Mouse (Mus musculus) thymus, postnatal 0 days (tissue): ENCODE measurements around the gene Pyroxd2. TPM values are rescaled to one million over a fixed set of nuclear protein-coding genes. Genes with fewer than 3 reads are reported as not detected.

Source experiments
- DNase-seq: peaks from one replicate; pipeline ENCODE4 v3.0.0-alpha.2; 2015; ENCODE audit warnings: low spot score
- polyA plus RNA-seq: library from polyadenylated mRNA; unstranded; fragments of >200 nt; fragmentation: Nextera tagmentation; extraction: Ambion mirVana; gene quantifications from 2 replicates; pipeline ENCODE4 v1.2.1, GENCODE M21; 2015

Gene Pyroxd2
- polyA plus RNA-seq, 1 experiment from 2014 or later, result 0.69 TPM

DNA sequence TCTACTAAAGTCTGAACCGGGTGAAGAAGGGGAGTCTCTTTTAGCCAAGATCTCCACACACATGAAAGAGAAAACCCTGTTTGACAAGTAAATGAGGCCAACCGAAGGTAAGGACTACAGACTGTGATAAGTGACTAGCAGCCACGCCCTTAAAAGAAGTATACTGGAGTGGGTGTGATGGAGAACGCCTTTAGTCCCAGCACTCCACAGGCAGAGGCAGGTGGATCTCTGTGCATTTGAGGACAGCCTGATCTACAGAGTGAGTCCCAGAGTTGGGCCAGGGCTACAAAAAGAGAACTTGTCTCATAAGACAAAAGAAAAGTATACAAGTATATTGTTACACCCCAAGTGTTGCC is 6.7 kb downstream of the Pyroxd2 start:
- no peak for DNase-seq

DNA sequence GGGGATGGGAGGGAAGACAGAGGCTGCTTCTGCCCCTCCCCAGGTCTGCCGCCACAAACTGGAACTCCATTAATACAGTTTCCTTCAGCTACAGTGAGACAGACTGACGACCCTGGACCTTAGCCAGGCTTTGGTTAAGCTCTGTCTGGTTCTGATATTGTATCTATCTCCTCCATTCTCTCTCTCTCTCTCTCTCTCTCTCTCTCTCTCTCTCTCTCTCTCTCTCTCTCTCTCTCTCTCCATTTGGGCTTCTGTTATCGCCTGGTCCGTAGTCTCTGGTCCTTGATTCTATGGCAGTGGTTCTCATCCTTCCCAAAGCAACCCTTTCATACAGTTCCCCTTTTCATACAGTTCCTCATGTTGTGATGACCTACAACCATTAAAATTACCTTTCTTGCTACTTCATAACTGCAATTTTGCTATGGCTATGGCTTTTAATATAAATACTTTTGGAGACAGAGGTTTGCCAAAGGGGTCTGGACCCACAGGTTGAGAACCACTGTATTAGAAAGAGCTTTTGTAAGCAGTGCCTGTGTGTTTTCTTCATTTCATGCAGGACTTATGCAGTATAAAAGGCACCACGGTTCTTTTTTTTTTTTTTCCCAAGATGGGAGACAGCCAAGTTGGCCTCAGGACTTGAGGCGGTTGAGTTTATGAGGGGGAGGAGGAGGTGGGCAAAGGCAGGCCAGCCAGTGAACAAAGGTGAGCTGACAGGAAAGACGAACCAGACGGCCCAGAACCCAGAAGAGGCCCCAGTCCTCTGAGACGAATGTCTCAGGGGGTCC is 7.3 kb downstream of the Pyroxd2 start:
- no peak for DNase-seq

- DNase-seq, result peak; percentile 36
Observed at GRCm38 (mm10) chr19:42744162-42744586, 8.4 kb downstream of the Pyroxd2 start.

DNA sequence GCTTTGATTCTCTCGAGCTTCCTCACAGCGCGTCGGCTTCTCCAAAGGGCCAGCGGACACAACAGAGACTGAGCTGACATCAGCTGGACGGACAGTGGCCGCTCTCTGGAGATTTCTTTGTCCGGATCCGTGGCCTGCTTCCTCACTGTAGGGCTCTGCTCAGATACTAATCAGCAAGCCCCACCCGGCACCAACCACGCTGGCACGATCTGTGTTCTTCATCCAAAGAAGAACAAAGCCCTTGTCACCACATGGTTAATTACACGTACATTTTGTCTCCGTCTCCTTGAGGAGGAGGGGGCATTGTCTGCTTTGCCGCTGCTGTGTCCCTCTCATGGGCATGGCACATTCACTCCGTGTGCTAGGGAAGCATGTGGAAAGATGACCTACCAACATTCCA is 9.3 kb downstream of the Pyroxd2 start:
- no peak for DNase-seq

GRCm38 (mm10) chr19:42741884-42742283 is 10.7 kb downstream of the Pyroxd2 start:
- no peak for DNase-seq

DNA sequence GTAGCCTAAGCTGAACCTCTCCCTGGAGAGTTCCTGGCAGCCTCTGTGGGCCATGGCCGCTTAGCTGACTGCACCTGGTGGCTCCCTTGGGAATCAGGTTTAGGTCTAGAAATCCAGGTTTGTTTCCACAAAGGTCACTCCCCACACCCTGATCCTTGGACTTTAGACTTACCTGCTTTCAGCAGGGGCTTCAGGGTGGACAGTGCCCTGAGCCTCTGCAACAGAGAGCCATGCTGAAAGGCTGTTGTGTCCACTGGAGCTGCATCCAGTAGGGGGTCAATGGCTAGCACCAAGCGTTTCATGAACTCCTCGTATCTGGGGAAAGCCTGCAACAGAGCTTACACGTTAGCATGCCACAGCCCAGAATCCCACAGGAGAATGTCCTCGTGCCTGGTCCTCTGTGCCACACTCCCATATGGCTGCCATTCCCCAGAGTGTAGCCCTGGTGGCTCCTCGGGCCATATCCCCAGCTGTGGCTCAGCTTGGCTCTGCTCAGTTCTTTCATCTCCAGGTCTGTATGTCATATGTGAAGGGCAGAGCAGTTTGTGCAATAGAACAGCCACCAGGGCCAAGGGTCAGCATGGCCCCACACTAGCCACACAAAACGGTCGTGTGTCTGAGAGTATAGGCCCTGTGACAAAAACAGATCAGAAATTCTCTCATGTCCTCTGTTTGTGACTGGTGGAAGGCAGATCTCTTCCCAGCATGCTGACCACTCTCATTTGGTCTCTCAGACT is 12.2 kb downstream of the Pyroxd2 start:
- DNase-seq, result no peak

GRCm38 (mm10) chr19:42739734-42740133 is 12.8 kb downstream of the Pyroxd2 start:
- DNase-seq, result no peak

GRCm38 (mm10) chr19:42737753-42738152 is 14.8 kb downstream of the Pyroxd2 start:
- DNase-seq, result no peak

DNA sequence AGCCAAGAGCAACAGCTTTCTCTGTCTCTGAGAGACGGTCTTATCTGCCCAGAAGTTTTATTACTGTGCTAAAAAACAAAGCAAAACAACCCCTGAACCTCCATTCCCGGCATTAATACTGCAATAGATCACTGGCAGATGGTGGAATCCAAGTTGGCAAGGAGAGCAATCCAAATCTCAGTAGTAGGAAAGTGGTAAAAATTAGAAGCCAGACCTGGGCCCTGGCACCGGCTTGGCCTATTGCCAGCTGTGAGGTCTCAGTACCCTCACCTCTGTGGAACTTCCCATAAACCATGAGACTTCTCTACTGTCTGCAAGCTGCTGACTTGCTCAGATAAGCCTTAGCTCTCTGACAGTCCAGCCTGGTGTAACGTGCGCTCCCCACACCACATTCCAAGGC is 17.6 kb downstream of the Pyroxd2 start:
- DNase-seq, result no peak

GRCm38 (mm10) chr19:42727424-42727823 is 25.2 kb downstream of the Pyroxd2 start:
- peak; percentile 8 for DNase-seq

DNA sequence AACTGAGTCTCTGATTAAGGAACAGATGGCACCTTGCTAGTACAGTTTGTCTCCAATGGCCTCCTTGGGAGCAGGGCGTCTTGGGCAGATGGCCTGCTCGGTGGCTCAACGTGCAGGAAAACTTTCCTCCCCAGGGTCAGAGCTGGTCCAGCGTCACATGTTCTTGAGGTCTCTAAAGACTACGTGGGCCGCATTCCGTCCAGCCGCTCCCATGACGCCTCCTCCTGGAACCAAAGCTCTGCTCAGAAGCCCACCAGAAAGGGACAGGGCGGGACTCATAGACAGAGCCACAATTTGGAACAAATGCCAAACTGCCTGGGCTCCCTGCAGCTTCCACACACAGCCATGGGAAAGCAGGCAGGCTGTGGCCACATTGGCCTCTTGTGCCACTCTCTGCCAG is 25.8 kb downstream of the Pyroxd2 start:
- no peak for DNase-seq

DNA sequence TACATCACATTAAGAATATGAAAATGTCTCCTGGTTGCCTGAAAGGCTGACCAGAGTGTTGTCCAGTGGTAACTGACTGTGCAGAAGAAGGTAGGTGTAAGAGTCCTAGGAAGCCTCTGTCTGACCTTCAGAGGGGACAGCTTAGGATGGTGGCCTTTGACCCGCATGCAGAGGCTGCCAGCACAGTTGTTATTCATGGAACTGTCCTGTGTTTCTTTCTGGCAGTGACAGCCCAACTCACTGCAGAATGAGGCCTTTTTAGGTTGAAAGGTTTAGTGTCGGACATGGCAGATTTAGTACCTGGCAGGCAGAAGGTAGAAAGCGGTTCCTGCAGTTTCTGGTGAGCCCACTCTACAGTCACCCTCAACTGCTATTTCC is 26.6 kb downstream of the Pyroxd2 start:
- DNase-seq, result no peak

GRCm38 (mm10) chr19:42725056-42725972 is 27.3 kb downstream of the Pyroxd2 start:
- peak; percentile 40 for DNase-seq

- DNase-seq, result no peak
Observed at GRCm38 (mm10) chr19:42723302-42723701, 29.3 kb downstream of the Pyroxd2 start.

DNA sequence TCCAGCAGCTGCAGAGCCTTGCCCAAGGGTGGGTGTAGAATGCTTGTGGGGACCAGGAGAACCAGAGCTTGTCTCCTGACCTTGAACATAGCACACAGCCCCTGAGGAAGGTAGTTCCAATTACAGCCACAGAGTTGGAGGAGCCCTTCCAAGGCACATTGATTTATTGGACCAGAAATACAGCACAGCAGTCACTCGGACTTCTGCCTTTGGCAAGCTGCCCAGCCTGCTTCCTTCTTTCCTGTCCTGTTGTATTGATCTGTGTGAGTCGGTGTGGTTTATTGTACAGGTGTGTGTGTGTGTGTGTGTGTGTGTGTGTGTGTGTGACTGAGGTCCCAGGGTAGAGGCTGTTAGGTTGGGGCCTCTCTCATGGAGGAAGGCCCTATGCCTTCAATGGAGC is 30.1 kb downstream of the Pyroxd2 start:
- no peak for DNase-seq

DNA sequence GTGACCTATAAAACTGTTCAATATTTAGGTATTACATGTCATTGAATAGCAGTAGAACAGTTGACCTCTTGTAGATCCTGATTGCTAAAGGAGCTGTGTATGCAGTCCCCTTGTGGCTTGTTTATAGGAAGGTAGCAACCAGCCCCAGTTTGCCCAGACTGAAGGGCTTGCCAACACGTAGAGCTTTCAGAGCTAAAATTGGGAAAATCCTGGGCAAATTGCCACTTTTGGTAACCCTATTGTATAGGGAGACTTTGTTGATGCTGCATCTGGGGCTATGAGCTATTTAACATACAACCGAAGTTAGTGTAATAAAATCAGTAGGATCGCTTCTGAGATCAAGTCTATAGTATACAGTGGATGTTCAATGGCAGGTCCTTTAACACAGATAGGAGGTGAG is 34.5 kb downstream of the Pyroxd2 start:
- DNase-seq, result no peak

DNA sequence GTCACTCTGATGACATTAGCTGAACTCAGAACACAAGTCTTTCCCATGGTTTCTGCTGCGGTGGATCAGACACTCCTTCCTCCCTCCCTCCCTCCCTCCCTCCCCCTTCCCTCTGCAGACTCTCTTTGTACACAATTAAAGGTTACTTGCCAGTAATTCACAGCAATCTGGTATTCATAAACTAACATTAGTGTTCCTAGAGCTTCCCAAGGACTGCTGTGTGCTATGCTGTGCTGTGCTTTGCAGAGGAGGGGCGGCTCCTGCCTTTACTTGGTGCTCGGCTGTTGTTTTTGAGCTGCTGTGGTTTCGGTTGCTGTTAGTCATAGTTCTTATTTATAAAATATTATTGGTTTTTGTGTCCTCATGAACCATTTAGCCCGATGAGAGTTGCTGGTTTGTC is 34.9 kb downstream of the Pyroxd2 start:
- no peak for DNase-seq

GRCm38 (mm10) chr19:42716507-42716906 is 36.1 kb downstream of the Pyroxd2 start:
- DNase-seq, result no peak

DNA sequence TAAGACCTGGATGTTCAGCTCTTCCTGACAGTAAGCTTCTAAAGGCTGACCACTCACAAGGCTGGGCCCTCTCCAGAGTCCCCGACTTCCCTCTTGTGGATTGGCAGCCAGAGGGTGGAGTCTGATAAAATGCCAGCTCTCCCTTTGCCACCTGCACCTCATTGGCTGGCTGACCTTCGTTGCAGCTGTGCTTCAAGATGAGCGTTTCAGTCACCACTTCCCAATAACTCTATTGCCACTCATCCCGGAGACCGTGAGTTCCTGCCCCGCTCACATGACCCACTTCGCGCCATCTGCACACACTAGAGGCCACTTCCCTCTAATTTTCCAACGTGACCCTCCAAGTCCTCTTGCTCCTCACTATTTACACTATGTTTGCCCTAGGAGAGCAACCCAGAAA is 38.8 kb downstream of the Pyroxd2 start:
- DNase-seq, result no peak

DNA sequence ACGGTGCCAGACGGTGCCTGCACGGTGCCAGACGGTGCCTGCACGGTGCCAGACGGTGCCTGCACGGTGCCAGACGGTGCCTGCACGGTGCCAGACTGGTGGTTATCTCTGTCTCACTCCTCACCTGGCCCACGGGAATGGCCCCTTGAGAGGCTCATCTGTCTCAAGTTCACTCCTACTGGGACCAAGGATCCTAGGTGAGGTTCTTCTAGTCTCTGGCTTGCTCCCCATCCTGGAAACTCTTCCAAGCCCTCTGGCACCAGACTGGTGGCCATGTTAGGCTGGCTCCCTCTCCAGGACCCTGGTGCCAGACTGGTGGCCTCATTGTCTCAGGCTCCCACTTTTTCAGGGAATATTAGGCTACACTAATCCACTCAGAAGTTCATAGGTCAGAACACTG is 53.1 kb downstream of the Pyroxd2 start:
- no peak for DNase-seq

- no peak for DNase-seq
Observed at GRCm38 (mm10) chr19:42698576-42698975, 54.0 kb downstream of the Pyroxd2 start.

GRCm38 (mm10) chr19:42697336-42697735 is 55.2 kb downstream of the Pyroxd2 start:
- DNase-seq, result no peak
